ENCODE assay signal across 19 mouse cellular contexts in the genomic region with DNA sequence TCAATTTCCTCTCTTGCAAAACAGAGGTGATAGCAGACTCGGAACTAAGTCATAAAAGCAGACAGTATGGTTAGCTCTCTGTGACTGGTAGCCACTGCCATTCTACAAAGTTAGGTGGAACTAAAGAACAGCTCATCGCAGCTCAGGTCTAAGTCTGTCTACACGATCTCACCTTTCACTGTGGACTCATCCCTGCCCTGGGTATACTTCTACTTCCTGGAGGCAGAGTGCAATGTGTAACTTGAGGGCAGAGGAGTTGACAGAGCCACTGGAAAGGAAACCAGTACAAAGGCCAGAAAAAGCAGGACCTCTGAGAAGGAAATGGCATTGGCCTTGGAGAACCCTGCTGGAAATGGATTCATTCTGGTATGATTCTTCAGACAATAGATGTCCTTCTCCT. TPM values are rescaled to one million over a fixed set of nuclear protein-coding genes. Genes with fewer than 3 reads are reported as not detected.
DNase-seq lines count a peak whose midpoint lies in the region; ATAC-seq and TF ChIP-seq lines count a peak whose summit lies in the region.
"Had no signal": no experiment of that assay in that cellular context is flagged by ENCODE, and none has a peak within 500 bp of the region (broad histone marks: within the 10 kb centered on the region; RNA-seq: fewer than 3 reads in every experiment).

No protein-coding gene starts in this region.

- no peaks in the 10 kb centered on the region for H3K36me3 ChIP-seq in erythroblast, embryonic 14.5 days (ENCODE audit: control insufficient read depth)
- H3K36me3 ChIP-seq in liver, embryonic 13.5 days, result no peaks in the 10 kb centered on the region
- H3K36me3 ChIP-seq in small intestine, adult 2 months (ENCODE audit: control insufficient read depth, insufficient read depth, low read length), result no peaks in the 10 kb centered on the region
- H3K36me3 ChIP-seq: heart, embryonic 15.5 days; hindbrain, embryonic 10.5 days had no signal

- no peaks in the 10 kb centered on the region; the same call in 1 of the 2 replicates for H3K27me3 ChIP-seq in erythroblast, embryonic 14.5 days (ENCODE audit: control insufficient read depth)
- H3K27me3 ChIP-seq in liver, embryonic 13.5 days, result no peaks in the 10 kb centered on the region; the same call in 1 of the 2 replicates
- H3K27me3 ChIP-seq in small intestine, adult 2 months (ENCODE audit: control insufficient read depth, insufficient read depth, low read length), result no peaks in the 10 kb centered on the region

- H3K4me2 ChIP-seq in liver, embryonic 13.5 days, result peak overlapping the region; percentile 40
- H3K4me2 ChIP-seq: heart, embryonic 15.5 days had no signal

- peaks cover 37% of the 10 kb centered on the region for H3K4me1 ChIP-seq in erythroblast, embryonic 14.5 days (ENCODE audit: control insufficient read depth)
- peaks cover 30% of the 10 kb centered on the region for H3K4me1 ChIP-seq in liver, embryonic 13.5 days (replicated peaks)
- peaks cover 6% of the 10 kb centered on the region for H3K4me1 ChIP-seq in small intestine, adult 2 months (ENCODE audit: control insufficient read depth, insufficient read depth, insufficient read length, low read length)
- H3K4me1 ChIP-seq in lung, adult 2 months (ENCODE audit: control insufficient read depth, insufficient read depth, low read length), result no peaks in the 10 kb centered on the region
- H3K4me1 ChIP-seq: heart, embryonic 15.5 days; hindbrain, embryonic 10.5 days had no signal

- peak; percentile 49; the same call in 1 of the 2 replicates for ATAC-seq in liver, embryonic 13.5 days (ENCODE audit: low read depth)
- ATAC-seq: forebrain, embryonic 14.5 days; hindbrain, postnatal 0 days had no signal

- no peak for TF ChIP-seq POLR2A in small intestine, adult 2 months (IDR thresholded peaks at IDR 0.05; ENCODE audit: low read depth, low read length)
- TF ChIP-seq POLR2A in lung, adult 2 months (IDR thresholded peaks at IDR 0.05; ENCODE audit: borderline replicate concordance, extremely low read depth, low read depth, low read length), result no peak

- no peak for TF ChIP-seq CTCF in small intestine, adult 2 months (IDR thresholded peaks at IDR 0.05; ENCODE audit: extremely low read depth, insufficient read length, insufficient replicate concordance, low read depth, low read length)
- no peak for TF ChIP-seq CTCF in lung, adult 2 months (IDR thresholded peaks at IDR 0.05; ENCODE audit: insufficient read depth, low read length)

- WGBS in liver, embryonic 13.5 days (ENCODE audit: insufficient replicate concordance), result 54% methylated on average over 3 of the region's 3 CpGs
- 36% methylated on average over 3 of the region's 3 CpGs for WGBS in small intestine, adult 2 months
- WGBS in lung, adult 2 months, result 75% methylated on average over 3 of the region's 3 CpGs

- DNase-seq in kidney, adult 9 months, result peak; percentile 23
- no peak for DNase-seq in kidney, postnatal 14 days
- DNase-seq in liver, embryonic 13.5 days, result no peak
- no peak for DNase-seq in yolk sac, embryonic 10.5 days (ENCODE audit: low spot score)
- DNase-seq in lung, adult 2 months, result no peak
- no peak for DNase-seq in spleen, adult 12 weeks (ENCODE audit: low spot score)
- DNase-seq: adrenal gland, postnatal 25 days; cerebellum, adult 11 months; cerebellum, postnatal 10 days; gastrocnemius, postnatal 25 days; lung, postnatal 10 days; thymus, postnatal 36 days had no signal

- peak overlapping the region; percentile 17 for H3K4me3 ChIP-seq in erythroblast, embryonic 14.5 days (replicated peaks)
- no peak overlapping the region for H3K4me3 ChIP-seq in liver, embryonic 13.5 days (replicated peaks)
- no peak overlapping the region for H3K4me3 ChIP-seq in small intestine, adult 2 months (ENCODE audit: low read depth, low read length)
- H3K4me3 ChIP-seq in lung, adult 2 months (replicated peaks; ENCODE audit: extremely low read depth, low read depth, low read length), result no peak overlapping the region
- H3K4me3 ChIP-seq: heart, embryonic 15.5 days; hindbrain, embryonic 10.5 days had no signal

- no peaks in the 10 kb centered on the region; the same call in 1 of the 2 replicates for H3K9me3 ChIP-seq in erythroblast, embryonic 14.5 days (ENCODE audit: control insufficient read depth, low read length)
- no peaks in the 10 kb centered on the region for H3K9me3 ChIP-seq in liver, embryonic 13.5 days (replicated peaks)
- H3K9me3 ChIP-seq: heart, embryonic 15.5 days; hindbrain, embryonic 10.5 days had no signal

- H3K27ac ChIP-seq in liver, embryonic 13.5 days, result peak overlapping the region; percentile 83
- H3K27ac ChIP-seq in small intestine, adult 2 months (ENCODE audit: insufficient read depth, low read depth, low read length), result peak overlapping the region; percentile 92
- H3K27ac ChIP-seq: heart, embryonic 15.5 days; hindbrain, embryonic 10.5 days; hindbrain, postnatal 0 days had no signal

- no peak overlapping the region; the same call in 1 of the 2 replicates for H3K9ac ChIP-seq in liver, embryonic 13.5 days
- H3K9ac ChIP-seq: heart, embryonic 15.5 days had no signal

RNA-seq across cellular contexts. Expression of gene AU015836, which starts 40.1 kb away (rescaled TPM):
- polyA plus RNA-seq in erythroblast, embryonic 14.5 days (2012), result not detected in 2 replicates
- 0.28 and 0.37 TPM in 2 replicates for polyA plus RNA-seq in liver, embryonic 13.5 days (2015; fragmentation: Nextera tagmentation; extraction: Ambion mirVana)
- polyA plus RNA-seq in small intestine, adult 2 months (2012; rRNA removed), result not detected in 2 replicates
- 0.05 and 0.06 TPM in 2 replicates for polyA plus RNA-seq in lung, adult 2 months (2012; rRNA removed)
- polyA plus RNA-seq: forebrain, embryonic 14.5 days; heart, embryonic 15.5 days; hindbrain, embryonic 10.5 days; hindbrain, postnatal 0 days; neural tube, embryonic 11.5 days had no signal
